Comparison of ENCODE assay signal across 9 mouse cellular contexts in genomic region chr17:28926380-28926779, GRCm38 (mm10). TPM values are rescaled to one million over a fixed set of nuclear protein-coding genes. Genes with fewer than 3 reads are reported as not detected.
DNase-seq lines count a peak whose midpoint lies in the region; ATAC-seq and TF ChIP-seq lines count a peak whose summit lies in the region.
"Had no signal": no experiment of that assay in that cellular context is flagged by ENCODE, and none has a peak within 500 bp of the region (broad histone marks: within the 10 kb centered on the region; RNA-seq: fewer than 3 reads in every experiment).

No protein-coding gene starts in this region.

- TF ChIP-seq POLR2A in CH12.LX (IDR thresholded peaks at IDR 0.05; ENCODE audit: low read depth, low read length): no peak

- peaks cover 16 to 32% of the 10 kb centered on the region in 2 experiments for H3K4me1 ChIP-seq in CH12.LX (ENCODE audit: control insufficient read depth in 1 of 2, insufficient read depth in 2 of 2)
- no peaks in the 10 kb centered on the region for H3K4me1 ChIP-seq in lung, postnatal 0 days (ENCODE audit: insufficient read depth, low read depth, low read length)

- no peak overlapping the region for H3K4me3 ChIP-seq in CH12.LX (replicated peaks in 1 of 3; ENCODE audit: low read depth in 2 of 3, low read length in 2 of 3, poor library complexity in 1 of 3)
- H3K4me3 ChIP-seq in layer of hippocampus, adult 2 months: no peak overlapping the region
- H3K4me3 ChIP-seq in lung, postnatal 0 days (ENCODE audit: low read depth, low read length): no peak overlapping the region

- TF ChIP-seq EP300 in CH12.LX (IDR thresholded peaks at IDR 0.05; ENCODE audit: low read length): no peak
- no peak for TF ChIP-seq EP300 in lung, postnatal 0 days (IDR thresholded peaks at IDR 0.05)

- no peak overlapping the region for H3K4me2 ChIP-seq in CH12.LX (ENCODE audit: insufficient read depth, low read depth, poor library complexity, severe bottlenecking)
- no peak overlapping the region for H3K4me2 ChIP-seq in lung, postnatal 0 days (replicated peaks; ENCODE audit: low read depth, low read length)

- in situ Hi-C loops in CH12.LX (cut with MboI; ENCODE audit: low pct_ligation_motif_present, low pct_unique_long_range_greater_than_20kb, low sequenced_read_pairs): no loop called here

- dilution Hi-C loops in CH12.LX (cut with MboI; ENCODE audit: extremely low pct_ligation_motif_present, extremely low pct_unique_long_range_greater_than_20kb, low sequenced_read_pairs): no loop called here

- H3K27ac ChIP-seq in CH12.LX (ENCODE audit: insufficient read depth, low read depth): no peak overlapping the region; the same call in 1 of the 2 replicates
- H3K27ac ChIP-seq in layer of hippocampus, adult 2 months: 0 out of 2 replicates have a peak overlapping the region, but pooled peaks have one; percentile 2
- no peak overlapping the region for H3K27ac ChIP-seq in lung, postnatal 0 days (ENCODE audit: low read length)
- H3K27ac ChIP-seq: macrophage had no signal

- WGBS in lung, postnatal 0 days: 10% methylated on average over 13 of the region's 13 CpGs

- H3K79me2 ChIP-seq in CH12.LX (replicated peaks; ENCODE audit: control insufficient read depth, extremely low read depth, insufficient read depth, poor library complexity, severe bottlenecking): no peaks in the 10 kb centered on the region

- no peaks in the 10 kb centered on the region for H3K36me3 ChIP-seq in CH12.LX (replicated peaks in 1 of 2; ENCODE audit: control insufficient read depth in 1 of 2, insufficient read depth in 1 of 2, low read length in 1 of 2)
- H3K36me3 ChIP-seq in lung, postnatal 0 days (ENCODE audit: insufficient read depth, low read length): no peaks in the 10 kb centered on the region

- no peak for ATAC-seq in lung, postnatal 0 days

- no peaks in the 10 kb centered on the region for H3K9me3 ChIP-seq in CH12.LX (replicated peaks; ENCODE audit: low read length)
- H3K9me3 ChIP-seq in lung, postnatal 0 days (ENCODE audit: low read length): no peaks in the 10 kb centered on the region

- no peaks in the 10 kb centered on the region for H3K27me3 ChIP-seq in CH12.LX (replicated peaks)
- H3K27me3 ChIP-seq in lung, postnatal 0 days (replicated peaks; ENCODE audit: insufficient read depth, low read length): no peaks in the 10 kb centered on the region

- no peak overlapping the region for H3K9ac ChIP-seq in CH12.LX (ENCODE audit: insufficient read depth, low read depth)
- no peak overlapping the region for H3K9ac ChIP-seq in lung, postnatal 0 days (replicated peaks; ENCODE audit: low read depth)

- TF ChIP-seq RAD21 in CH12.LX (IDR thresholded peaks at IDR 0.05; ENCODE audit: low read depth, low read length): peak; percentile 85

- TF ChIP-seq CTCF in CH12.LX (conservative IDR thresholded peaks at IDR 0.05 in 1 of 2, IDR thresholded peaks at IDR 0.05 in 1 of 2; ENCODE audit: low read depth in 2 of 2, low read length in 2 of 2): peak; percentile 77 to 95
- peak; percentile 96 for TF ChIP-seq CTCF in layer of hippocampus, adult 2 months (conservative IDR thresholded peaks at IDR 0.05)
- peak; percentile 94 for TF ChIP-seq CTCF in lung, postnatal 0 days (IDR thresholded peaks at IDR 0.05)

- DNase-seq in CH12.LX (ENCODE audit: extremely low read depth): peak; percentile 74
- DNase-seq in adrenal gland, postnatal 10 days: peak; percentile 86
- DNase-seq in embryo, embryonic 9.5 days (ENCODE audit: extremely low spot score): peak; percentile 82
- peak; percentile 81 for DNase-seq in heart, adult 8-10 months (ENCODE audit: low spot score)
- peak; percentile 71 to 85 for DNase-seq in layer of hippocampus, adult 2 months (ENCODE audit: low spot score in 2 of 2)
- DNase-seq in lung, postnatal 0 days (ENCODE audit: low spot score): peak; percentile 76
- DNase-seq in right cerebral cortex, postnatal 25 days: peak; percentile 68
- peak; percentile 59 for DNase-seq in yolk sac, embryonic 10.5 days (ENCODE audit: low spot score)

TF ChIP-seq in CH12.LX, 34 proteins besides CTCF, POLR2A, EP300 and RAD21:
- TF ChIP-seq E2F4 (IDR thresholded peaks at IDR 0.05; ENCODE audit: insufficient replicate concordance, low read depth, low read length): no peak
- peak; percentile 95 for TF ChIP-seq SMC3 (IDR thresholded peaks at IDR 0.05; ENCODE audit: low read depth, low read length)
- TF ChIP-seq MAZ (IDR thresholded peaks at IDR 0.05; ENCODE audit: low read depth, low read length): no peak
- no peak for TF ChIP-seq PAX5 (IDR thresholded peaks at IDR 0.05; ENCODE audit: low read length)
- no peak for TF ChIP-seq USF1 (IDR thresholded peaks at IDR 0.05; ENCODE audit: low read depth, low read length)
- no peak for TF ChIP-seq JUN (IDR thresholded peaks at IDR 0.05; ENCODE audit: insufficient read depth, low read depth, low read length)
- TF ChIP-seq MAFK (IDR thresholded peaks at IDR 0.05; ENCODE audit: insufficient replicate concordance, low read length): no peak
- TF ChIP-seq MEF2A (IDR thresholded peaks at IDR 0.05; ENCODE audit: borderline replicate concordance, low read depth, low read length): no peak
- TF ChIP-seq ELF1 (IDR thresholded peaks at IDR 0.05; ENCODE audit: low read depth, low read length): no peak
- TF ChIP-seq ZMIZ1 (IDR thresholded peaks at IDR 0.05; ENCODE audit: low read depth, low read length): no peak
- no peak for TF ChIP-seq JUND (conservative IDR thresholded peaks at IDR 0.05; ENCODE audit: low read depth, low read length)
- TF ChIP-seq NELFE (IDR thresholded peaks at IDR 0.05; ENCODE audit: low read depth, low read length): no peak; the same call in 1 of the 2 replicates
- TF ChIP-seq ZC3H11A (IDR thresholded peaks at IDR 0.05; ENCODE audit: low read depth, low read length): peak; percentile 56
- no peak for TF ChIP-seq RCOR1 (conservative IDR thresholded peaks at IDR 0.05; ENCODE audit: low read depth, low read length)
- no peak for TF ChIP-seq TCF12 (IDR thresholded peaks at IDR 0.05; ENCODE audit: low read depth, low read length)
- TF ChIP-seq ETS1 (conservative IDR thresholded peaks at IDR 0.05; ENCODE audit: low read depth, low read length): no peak
- TF ChIP-seq CHD2 (IDR thresholded peaks at IDR 0.05; ENCODE audit: low read length): 0 out of 2 replicates have a peak, but pooled peaks have one; percentile 21
- TF ChIP-seq USF2 (conservative IDR thresholded peaks at IDR 0.05; ENCODE audit: low read depth, low read length): no peak

RNA-seq across cellular contexts. Expression of gene 4930539E08Rik, which starts 11.3 kb away (rescaled TPM):
- total RNA-seq in CH12.LX (2012; rRNA removed) (1.4 TPM in 2 replicates), CH12.LX (2014; rRNA removed) (0.57 and 0.62 TPM in 2 replicates)
- polyA plus RNA-seq in CH12.LX (2012; ENCODE audit: insufficient read length, low read depth): 1.2 and 1.4 TPM in 2 replicates
- under 1 TPM; 0.09 to 0.12 TPM for total RNA-seq in adrenal gland, postnatal 10 days (2021)
- total RNA-seq in heart, adult 8-10 months (2022): under 1 TPM in 1 of 4 experiments, not detected in 3; 0.06 TPM
- 1 to 10 TPM; 4.0 to 4.1 TPM for total RNA-seq in layer of hippocampus, adult 2 months (2021)
- polyA plus RNA-seq in lung, postnatal 0 days (2015; fragmentation: Nextera tagmentation; extraction: Ambion mirVana): 0.02 TPM in 1 of 2 replicates, not detected in the other

RNA-seq across cellular contexts. Expression of gene Pxt1, which starts 17.3 kb away (rescaled TPM):
- total RNA-seq in CH12.LX (2012; rRNA removed): not detected in 2 replicates
- total RNA-seq in CH12.LX (2014; rRNA removed): not detected in 2 replicates
- polyA plus RNA-seq in CH12.LX (2012; ENCODE audit: insufficient read length, low read depth): not detected in 2 replicates
- total RNA-seq in adrenal gland, postnatal 10 days (2021): under 1 TPM; 0.90 to 0.91 TPM
- total RNA-seq in heart, adult 8-10 months (2022): under 1 TPM in 2 of 4 experiments, not detected in 2; 0.26 to 0.31 TPM
- not detected for total RNA-seq in layer of hippocampus, adult 2 months (2021)
- polyA plus RNA-seq in lung, postnatal 0 days (2015; fragmentation: Nextera tagmentation; extraction: Ambion mirVana): 0.12 TPM in 1 of 2 replicates, not detected in the other
- polyA plus RNA-seq: macrophage had no signal

RNA-seq across cellular contexts. Expression of gene Kctd20, which starts 25.4 kb away (rescaled TPM):
- total RNA-seq in CH12.LX (2012; rRNA removed) (40.1 and 41.3 TPM in 2 replicates), CH12.LX (2014; rRNA removed) (62.9 and 68.5 TPM in 2 replicates)
- 68.6 and 85.2 TPM in 2 replicates for polyA plus RNA-seq in CH12.LX (2012; ENCODE audit: insufficient read length, low read depth)
- 10 to 100 TPM; 76.1 to 76.7 TPM for total RNA-seq in adrenal gland, postnatal 10 days (2021)
- total RNA-seq in heart, adult 8-10 months (2022): 10 to 100 TPM; 33.5 to 58.8 (median 54.0) TPM
- total RNA-seq in layer of hippocampus, adult 2 months (2021): 10 to 100 TPM; 58.7 to 64.4 TPM
- 44.3 and 49.5 TPM in 2 replicates for polyA plus RNA-seq in lung, postnatal 0 days (2015; fragmentation: Nextera tagmentation; extraction: Ambion mirVana)
